Mouse (Mus musculus): ENCODE measurements at regions not wholly inside any gene's neighbourhood (a gene's known extent, or its start where the extent isn't known, plus 50 kb on each side); places are given as distances from the start of the nearest gene placed in this dataset.
"Not testable (repeated sequence)": the region's sequence is repeated elsewhere in the genome, so short reads cannot be mapped to it uniquely, and the experiment has no call there.

GRCm38 (mm10) chr15:60280378-60280777 lies 264.0 kb upstream of the 4933412E24Rik start:
- no peak overlapping the region for H3K4me2 ChIP-seq
- H3K4me3 ChIP-seq (ENCODE audit: low read depth, low read length), result no peak overlapping the region
- H3K36me3 ChIP-seq (ENCODE audit: control insufficient read depth, insufficient read depth, low read length), result no peaks in the 10 kb centered on the region
- WGBS, result 70% methylated on average over 2 of the region's 2 CpGs
- H3K4me1 ChIP-seq (ENCODE audit: control insufficient read depth, insufficient read depth, low read length), result no peaks in the 10 kb centered on the region
- no peaks in the 10 kb centered on the region for H3K9me3 ChIP-seq (ENCODE audit: control insufficient read depth, low read length)
- H3K27ac ChIP-seq (ENCODE audit: low read depth, low read length), result no peak overlapping the region
- no peak for ATAC-seq (ENCODE audit: low FRiP score)
- no peak for DNase-seq (ENCODE audit: low spot score, missing footprints)
- H3K9ac ChIP-seq (ENCODE audit: low read length), result no peak overlapping the region
- no peaks in the 10 kb centered on the region for H3K27me3 ChIP-seq (ENCODE audit: control insufficient read depth, insufficient read depth, low read length)

GRCm38 (mm10) chr15:60253661-60254060 lies 237.2 kb upstream of the 4933412E24Rik start:
- not testable (repeated sequence) for DNase-seq (ENCODE audit: low spot score, missing footprints); H3K9me3 ChIP-seq (ENCODE audit: control insufficient read depth, low read length); H3K27me3 ChIP-seq (ENCODE audit: control insufficient read depth, insufficient read depth, low read length); H3K27ac ChIP-seq (ENCODE audit: low read depth, low read length); H3K4me3 ChIP-seq (ENCODE audit: low read depth, low read length); H3K4me2 ChIP-seq; H3K4me1 ChIP-seq (ENCODE audit: control insufficient read depth, insufficient read depth, low read length); ATAC-seq (ENCODE audit: low FRiP score); H3K36me3 ChIP-seq (ENCODE audit: control insufficient read depth, insufficient read depth, low read length); H3K9ac ChIP-seq (ENCODE audit: low read length)

GRCm38 (mm10) chr15:60226335-60226938 lies 210.0 kb upstream of the 4933412E24Rik start:
- H3K27ac ChIP-seq (ENCODE audit: low read depth, low read length), result no peak overlapping the region
- H3K9ac ChIP-seq (ENCODE audit: low read length), result no peak overlapping the region
- no peak overlapping the region for H3K4me2 ChIP-seq
- no peaks in the 10 kb centered on the region for H3K9me3 ChIP-seq (ENCODE audit: control insufficient read depth, low read length)
- no peaks in the 10 kb centered on the region for H3K36me3 ChIP-seq (ENCODE audit: control insufficient read depth, insufficient read depth, low read length)
- no peaks in the 10 kb centered on the region for H3K27me3 ChIP-seq (ENCODE audit: control insufficient read depth, insufficient read depth, low read length)
- 73% methylated on average over 4 of the region's 4 CpGs for WGBS
- no peaks in the 10 kb centered on the region for H3K4me1 ChIP-seq (ENCODE audit: control insufficient read depth, insufficient read depth, low read length)
- no peak overlapping the region for H3K4me3 ChIP-seq (ENCODE audit: low read depth, low read length)
- ATAC-seq (ENCODE audit: low FRiP score) (no peak), DNase-seq (ENCODE audit: low spot score, missing footprints) (no peak)

DNA sequence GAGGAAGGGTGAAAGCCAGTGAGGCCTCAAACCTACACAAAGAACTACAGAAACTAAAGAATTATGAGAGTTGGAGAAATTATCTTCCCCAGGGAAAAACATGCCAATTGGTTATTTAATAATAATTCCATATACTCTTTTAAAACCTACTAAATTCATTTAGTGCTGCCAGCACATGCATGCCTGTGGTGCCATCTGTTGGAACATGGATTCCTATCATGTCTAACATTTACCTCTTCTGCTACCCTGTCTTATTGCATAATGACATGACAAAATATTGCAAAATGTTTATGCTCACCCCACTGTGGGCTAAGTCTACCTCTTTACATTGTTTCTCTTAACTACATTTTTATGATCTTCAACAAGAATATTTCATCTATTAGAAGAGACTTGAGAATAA lies 178.7 kb upstream of the 4933412E24Rik start:
- DNase-seq (ENCODE audit: low spot score, missing footprints) (no peak), ATAC-seq (ENCODE audit: low FRiP score) (no peak)
- no peak overlapping the region for H3K4me2 ChIP-seq
- H3K27me3 ChIP-seq (ENCODE audit: control insufficient read depth, insufficient read depth, low read length), result no peaks in the 10 kb centered on the region
- no peak overlapping the region for H3K27ac ChIP-seq (ENCODE audit: low read depth, low read length)
- no peaks in the 10 kb centered on the region for H3K4me1 ChIP-seq (ENCODE audit: control insufficient read depth, insufficient read depth, low read length)
- no peaks in the 10 kb centered on the region for H3K9me3 ChIP-seq (ENCODE audit: control insufficient read depth, low read length)
- H3K36me3 ChIP-seq (ENCODE audit: control insufficient read depth, insufficient read depth, low read length), result no peaks in the 10 kb centered on the region
- H3K4me3 ChIP-seq (ENCODE audit: low read depth, low read length), result no peak overlapping the region
- H3K9ac ChIP-seq (ENCODE audit: low read length), result no peak overlapping the region

GRCm38 (mm10) chr15:60193157-60193556 lies 176.7 kb upstream of the 4933412E24Rik start:
- Histone ChIP-seq H3K4me3 (ENCODE audit: low read depth, low read length) (no peak overlapping the region), H3K27ac (ENCODE audit: low read depth, low read length) (no peak overlapping the region), H3K4me2 (no peak overlapping the region), H3K36me3 (ENCODE audit: control insufficient read depth, insufficient read depth, low read length) (no peaks in the 10 kb centered on the region), H3K9me3 (ENCODE audit: control insufficient read depth, low read length) (no peaks in the 10 kb centered on the region), H3K9ac (ENCODE audit: low read length) (no peak overlapping the region), H3K4me1 (ENCODE audit: control insufficient read depth, insufficient read depth, low read length) (no peaks in the 10 kb centered on the region), H3K27me3 (ENCODE audit: control insufficient read depth, insufficient read depth, low read length) (no peaks in the 10 kb centered on the region)
- 84% methylated on average over 3 of the region's 3 CpGs for WGBS
- no peak for DNase-seq (ENCODE audit: low spot score, missing footprints)
- no peak for ATAC-seq (ENCODE audit: low FRiP score)

GRCm38 (mm10) chr15:60187002-60187715 lies 170.7 kb upstream of the 4933412E24Rik start:
- Histone ChIP-seq H3K36me3 (ENCODE audit: control insufficient read depth, insufficient read depth, low read length) (no peaks in the 10 kb centered on the region), H3K4me1 (ENCODE audit: control insufficient read depth, insufficient read depth, low read length) (no peaks in the 10 kb centered on the region), H3K27me3 (ENCODE audit: control insufficient read depth, insufficient read depth, low read length) (no peaks in the 10 kb centered on the region), H3K27ac (ENCODE audit: low read depth, low read length) (no peak overlapping the region), H3K4me2 (no peak overlapping the region), H3K9me3 (ENCODE audit: control insufficient read depth, low read length) (no peaks in the 10 kb centered on the region), H3K9ac (ENCODE audit: low read length) (no peak overlapping the region), H3K4me3 (ENCODE audit: low read depth, low read length) (no peak overlapping the region)
- no peak for DNase-seq (ENCODE audit: low spot score, missing footprints)
- ATAC-seq (ENCODE audit: low FRiP score), result no peak
- 65% methylated on average over 5 of the region's 5 CpGs for WGBS

GRCm38 (mm10) chr15:60141554-60142070 lies 125.2 kb upstream of the 4933412E24Rik start:
- 91% methylated on average over 6 of the region's 6 CpGs for WGBS
- Histone ChIP-seq H3K4me2 (no peak overlapping the region), H3K4me3 (ENCODE audit: low read depth, low read length) (no peak overlapping the region), H3K36me3 (ENCODE audit: control insufficient read depth, insufficient read depth, low read length) (no peaks in the 10 kb centered on the region), H3K27me3 (ENCODE audit: control insufficient read depth, insufficient read depth, low read length) (no peaks in the 10 kb centered on the region), H3K27ac (ENCODE audit: low read depth, low read length) (no peak overlapping the region), H3K4me1 (ENCODE audit: control insufficient read depth, insufficient read depth, low read length) (no peaks in the 10 kb centered on the region), H3K9me3 (ENCODE audit: control insufficient read depth, low read length) (no peaks in the 10 kb centered on the region), H3K9ac (ENCODE audit: low read length) (no peak overlapping the region)
- DNase-seq (ENCODE audit: low spot score, missing footprints) (no peak), ATAC-seq (ENCODE audit: low FRiP score) (no peak)

DNA sequence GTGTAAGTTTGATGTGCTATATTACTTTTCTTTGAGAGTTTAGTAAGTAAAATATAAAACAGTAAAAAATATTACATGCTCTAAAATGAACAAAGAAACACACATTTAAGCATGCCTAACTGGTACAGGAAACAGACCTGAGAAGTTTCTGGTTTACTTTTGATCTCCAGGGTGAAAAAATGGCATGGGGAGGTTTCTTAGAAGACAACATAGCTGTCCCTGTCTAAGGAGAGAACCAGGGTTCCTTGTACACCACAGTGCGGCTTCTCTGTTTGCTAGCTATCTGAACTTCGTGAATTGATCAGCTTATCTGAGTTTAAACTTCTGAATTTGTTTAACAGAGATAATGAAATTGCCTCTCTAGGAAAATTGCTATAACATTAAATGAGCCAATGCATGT lies 120.3 kb upstream of the 4933412E24Rik start:
- H3K4me2 ChIP-seq, result no peak overlapping the region
- H3K4me1 ChIP-seq (ENCODE audit: control insufficient read depth, insufficient read depth, low read length), result no peaks in the 10 kb centered on the region
- no peak for DNase-seq (ENCODE audit: low spot score, missing footprints)
- no peaks in the 10 kb centered on the region for H3K36me3 ChIP-seq (ENCODE audit: control insufficient read depth, insufficient read depth, low read length)
- no peaks in the 10 kb centered on the region for H3K27me3 ChIP-seq (ENCODE audit: control insufficient read depth, insufficient read depth, low read length)
- WGBS, result 94% methylated on average over 2 of the region's 2 CpGs
- ATAC-seq (ENCODE audit: low FRiP score), result no peak
- H3K9me3 ChIP-seq (ENCODE audit: control insufficient read depth, low read length), result no peaks in the 10 kb centered on the region
- H3K27ac ChIP-seq (ENCODE audit: low read depth, low read length), result no peak overlapping the region
- H3K4me3 ChIP-seq (ENCODE audit: low read depth, low read length), result no peak overlapping the region
- no peak overlapping the region for H3K9ac ChIP-seq (ENCODE audit: low read length)

GRCm38 (mm10) chr15:60134515-60134914 lies 118.1 kb upstream of the 4933412E24Rik start:
- 54% methylated on average over 1 of the region's 1 CpGs for WGBS
- Histone ChIP-seq H3K9me3 (ENCODE audit: control insufficient read depth, low read length) (no peaks in the 10 kb centered on the region), H3K27me3 (ENCODE audit: control insufficient read depth, insufficient read depth, low read length) (no peaks in the 10 kb centered on the region), H3K4me3 (ENCODE audit: low read depth, low read length) (no peak overlapping the region), H3K4me1 (ENCODE audit: control insufficient read depth, insufficient read depth, low read length) (no peaks in the 10 kb centered on the region), H3K9ac (ENCODE audit: low read length) (no peak overlapping the region), H3K27ac (ENCODE audit: low read depth, low read length) (no peak overlapping the region), H3K36me3 (ENCODE audit: control insufficient read depth, insufficient read depth, low read length) (no peaks in the 10 kb centered on the region), H3K4me2 (no peak overlapping the region)
- DNase-seq (ENCODE audit: low spot score, missing footprints) (no peak), ATAC-seq (ENCODE audit: low FRiP score) (no peak)
